Mouse (Mus musculus) ES-E14 (cell line): ENCODE data around the gene Tspan32.

Experiments
- CHD2 ChIP-seq: IDR thresholded peaks from 2 replicates; pipeline ENCODE4 v1.6.1; 2014; ENCODE audit warnings: mild to moderate bottlenecking, low read depth, low read length, inconsistent platforms
- HCFC1 ChIP-seq: IDR thresholded peaks from 2 replicates; pipeline ENCODE4 v1.6.1; 2012; ENCODE audit warnings: low read length, inconsistent platforms, borderline replicate concordance; ENCODE audit not compliant: insufficient read depth
- MAFK ChIP-seq: IDR thresholded peaks from 2 replicates; pipeline ENCODE4 v1.6.1; 2014; ENCODE audit warnings: mild to moderate bottlenecking, low read depth, low read length, inconsistent platforms; ENCODE audit not compliant: insufficient read depth
- ZC3H11A ChIP-seq: IDR thresholded peaks from 2 replicates; pipeline ENCODE4 v1.6.1; 2012; ENCODE audit warnings: low read depth, mild to moderate bottlenecking, inconsistent platforms, low read length, borderline replicate concordance
- ZNF384 ChIP-seq: IDR thresholded peaks from 2 replicates; pipeline ENCODE4 v1.6.1; 2012; ENCODE audit warnings: low read depth, low read length, inconsistent platforms

GRCm38 (mm10) chr7:142968809-142969511 is 35.9 kb upstream of the Tspan32 start, which contains the start of gene Ascl2:
- TF ChIP-seq ZNF384 (no peak), CHD2 (no peak), MAFK (peak; percentile 21; the same call in 1 of the 2 replicates), ZC3H11A (no peak), HCFC1 (no peak)
